Mouse (Mus musculus) right cerebral cortex, postnatal 10 days (tissue): Measurements from ENCODE around the gene Pmf1.

Source experiments
- DNase-seq, 2 experiments: peaks; one replicate each; pipeline ENCODE4 v3.0.0; 2021; ENCODE audit warnings: low spot score in 2 of 2

The Pmf1 gene

GRCm38 (mm10) chr3:88409741-88410644 is at the start of gene Pmf1:
TSS of gene Pmf1 (minus strand) at chr3:88410331.
- peak; percentile 93 to 94 for DNase-seq

- DNase-seq = peak; percentile 70 to 78
Measured at GRCm38 (mm10) chr3:88458778-88459219, 48.7 kb upstream of the Pmf1 start.

- DNase-seq = no peak
Measured at GRCm38 (mm10) chr3:88456746-88457532, 46.8 kb upstream of the Pmf1 start.

GRCm38 (mm10) chr3:88456313-88456712 is 46.2 kb upstream of the Pmf1 start:
- no peak for DNase-seq

- no peak for DNase-seq
Measured at GRCm38 (mm10) chr3:88455588-88456264, 45.6 kb upstream of the Pmf1 start.

GRCm38 (mm10) chr3:88454762-88455587 is 44.8 kb upstream of the Pmf1 start:
- DNase-seq = no peak

- DNase-seq = no peak
Measured at GRCm38 (mm10) chr3:88453986-88454385, 43.9 kb upstream of the Pmf1 start.

- no peak for DNase-seq
Measured at GRCm38 (mm10) chr3:88453369-88453768, 43.2 kb upstream of the Pmf1 start.

GRCm38 (mm10) chr3:88452716-88453115 is 42.6 kb upstream of the Pmf1 start:
- DNase-seq = no peak

- DNase-seq = no peak
Measured at GRCm38 (mm10) chr3:88452246-88452645, 42.1 kb upstream of the Pmf1 start.

GRCm38 (mm10) chr3:88450379-88451131 is 40.4 kb upstream of the Pmf1 start:
- no peak for DNase-seq

- DNase-seq = no peak
Measured at GRCm38 (mm10) chr3:88449395-88450023, 39.4 kb upstream of the Pmf1 start.

GRCm38 (mm10) chr3:88448443-88448842 is 38.3 kb upstream of the Pmf1 start:
- DNase-seq = no peak

- DNase-seq = no peak
Measured at GRCm38 (mm10) chr3:88447676-88448183, 37.6 kb upstream of the Pmf1 start.

- no peak for DNase-seq
Measured at GRCm38 (mm10) chr3:88446471-88447123, 36.5 kb upstream of the Pmf1 start.

GRCm38 (mm10) chr3:88442888-88443287 is 32.8 kb upstream of the Pmf1 start:
- no peak for DNase-seq

GRCm38 (mm10) chr3:88442488-88442887 is 32.4 kb upstream of the Pmf1 start:
- DNase-seq = no peak

GRCm38 (mm10) chr3:88440500-88441381 is 30.6 kb upstream of the Pmf1 start:
- peak in 1 of 2 experiments; percentile 64 for DNase-seq
